Mouse (Mus musculus): Measurements from ENCODE around the gene Ceacam18. TPM values are rescaled to one million over a fixed set of nuclear protein-coding genes. Genes with fewer than 3 reads are reported as not detected.
"Not testable (repeated sequence)": the region's sequence is repeated elsewhere in the genome, so short reads cannot be mapped to it uniquely, and the experiment has no call there.

The Ceacam18 gene
- total RNA-seq, 1 experiment from 2014 or later, result 0.22 TPM

GRCm38 (mm10) chr7:43668582-43668981 lies 34.1 kb downstream of the Ceacam18 start:
- DNase-seq, result peak; percentile 42

- no peak for DNase-seq
Measured at GRCm38 (mm10) chr7:43671064-43671808, 36.7 kb downstream of the Ceacam18 start.

DNA sequence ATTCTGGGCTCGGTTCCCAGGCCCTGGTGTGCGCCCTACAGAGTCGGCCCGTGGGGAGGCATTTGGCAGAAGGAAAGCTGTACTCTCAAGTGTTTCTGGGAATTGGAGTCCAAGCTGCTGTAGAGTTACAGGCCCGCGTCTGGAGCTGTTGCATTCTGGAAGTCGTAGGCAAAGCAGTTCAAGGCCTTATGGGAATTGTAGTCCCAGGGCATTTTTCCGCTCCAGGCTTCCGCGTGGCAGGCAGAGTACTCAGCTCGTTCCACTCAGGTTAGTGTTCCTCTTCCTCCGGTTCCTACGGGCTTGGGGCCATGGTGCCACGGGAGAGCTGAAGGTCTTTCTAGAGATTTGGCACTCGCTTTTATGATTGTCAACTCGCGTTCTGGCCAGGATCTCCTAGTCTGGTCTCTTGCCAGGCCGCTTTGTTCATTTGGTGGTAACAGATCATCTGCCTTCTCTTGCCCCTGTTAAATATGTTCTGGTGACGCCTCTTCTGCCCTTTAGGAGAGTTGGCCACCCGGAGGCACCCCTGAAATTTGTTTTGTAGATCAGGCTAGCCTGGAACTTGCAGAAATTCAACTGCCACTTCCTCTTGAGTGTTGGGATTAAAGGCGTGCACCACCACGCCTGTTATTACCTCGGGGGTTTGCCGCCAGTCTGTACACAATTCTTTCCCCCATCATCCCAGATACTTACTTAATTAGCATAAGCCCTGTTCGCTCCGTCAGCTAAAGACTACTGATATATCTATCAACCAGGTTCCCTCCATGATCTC lies 37.5 kb downstream of the Ceacam18 start, which contains the start of gene Ctu1:
TSS of gene Ctu1 (plus strand) at position 208 of the 772 bp plus-strand sequence.
- DNase-seq, result peak; percentile 94

DNA sequence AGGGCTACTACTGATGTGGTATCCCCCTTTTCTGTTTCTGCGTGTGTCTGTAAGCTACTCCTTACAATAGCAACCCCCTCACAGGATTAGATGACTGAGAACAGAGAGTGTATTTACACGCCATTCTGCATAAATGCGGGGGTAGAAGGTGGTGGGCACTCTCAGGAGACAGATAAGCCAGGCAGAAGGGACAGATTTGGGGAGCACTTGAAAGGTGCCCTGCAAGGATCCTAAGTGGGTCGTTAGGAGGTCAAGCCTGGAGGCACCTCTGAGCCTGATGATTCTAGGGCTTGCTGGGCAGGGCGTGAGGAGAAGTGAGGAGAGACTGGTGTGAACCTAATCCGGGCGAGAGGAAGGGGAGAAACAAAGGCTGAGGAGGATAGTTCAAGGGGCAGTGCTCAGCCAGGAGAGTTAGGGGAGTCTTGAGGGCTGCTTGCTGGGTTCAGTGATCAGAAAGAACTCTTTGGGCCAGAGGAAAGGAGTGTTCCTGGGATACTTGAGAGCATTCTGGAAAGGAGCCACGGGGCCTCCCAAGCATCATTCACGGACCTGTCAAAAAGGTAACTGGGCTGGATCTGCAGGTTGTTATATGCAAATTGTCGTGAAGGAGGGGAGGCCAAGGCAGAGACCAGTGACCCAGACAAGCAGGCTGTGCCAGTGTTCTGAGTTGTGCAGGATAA lies 38.2 kb downstream of the Ceacam18 start:
- DNase-seq, result no peak

DNA sequence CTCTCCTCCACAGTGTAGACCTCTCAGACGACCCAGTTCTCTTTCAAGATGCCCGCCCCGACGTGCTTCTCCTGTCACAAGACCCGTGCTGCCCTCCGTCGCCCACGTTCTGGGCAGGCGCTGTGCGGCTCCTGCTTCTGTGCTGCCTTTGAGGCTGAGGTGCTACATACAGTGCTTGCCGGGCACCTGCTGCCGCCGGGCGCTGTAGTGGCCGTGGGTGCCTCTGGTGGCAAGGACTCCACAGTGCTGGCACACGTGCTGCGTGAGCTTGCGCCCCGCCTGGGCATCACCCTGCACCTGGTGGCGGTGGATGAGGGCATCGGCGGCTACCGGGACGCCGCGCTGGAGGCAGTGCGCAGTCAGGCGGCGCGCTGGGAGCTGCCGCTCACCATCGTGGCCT lies 40.6 kb downstream of the Ceacam18 start:
- no peak for DNase-seq

- DNase-seq, result peak; percentile 64
Measured at GRCm38 (mm10) chr7:43678517-43678916, 44.0 kb downstream of the Ceacam18 start.

DNA sequence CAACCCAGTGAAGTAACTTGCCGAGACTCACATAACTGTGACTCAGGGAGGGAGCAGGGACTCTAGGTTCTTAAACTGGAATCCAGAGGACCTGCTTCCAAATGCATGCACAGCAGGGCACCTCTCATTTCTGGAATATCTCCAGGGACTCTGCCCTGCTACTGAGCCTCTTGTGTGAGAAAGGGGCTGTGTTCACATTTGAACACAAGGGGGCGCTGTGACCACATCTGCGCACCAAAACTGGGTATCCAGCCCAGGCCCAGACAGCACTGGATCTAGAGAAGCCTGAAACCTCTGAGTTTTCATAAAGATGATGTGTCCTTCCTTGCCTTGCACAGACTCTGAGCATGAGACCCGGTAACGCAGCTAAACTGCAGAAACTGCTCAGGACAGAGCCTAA lies 46.5 kb downstream of the Ceacam18 start:
- peak; percentile 82 for DNase-seq

- not testable (repeated sequence) for DNase-seq
Measured at GRCm38 (mm10) chr7:43682511-43682910, 48.0 kb downstream of the Ceacam18 start.

- no peak for DNase-seq
Measured at GRCm38 (mm10) chr7:43685088-43685487, 50.6 kb downstream of the Ceacam18 start.

- no peak for DNase-seq
Measured at GRCm38 (mm10) chr7:43690118-43690517, 55.6 kb downstream of the Ceacam18 start, which contains the start of gene Klk14. Gene Klk14 (plus strand): TSS chr7:43690418.

Other genes starting within 250 kb of the Ceacam18 start
- gene Siglecg, start 226.5 kb upstream of the Ceacam18 start, total RNA-seq (2021), result 2.0 and 6.2 TPM in 2 replicates
- not detected in 2 replicates for gene Lim2, start 207.0 kb upstream of the Ceacam18 start, total RNA-seq (2021)
- 3.9 TPM in 1 of 2 replicates, not detected in the other for gene Nkg7, start 197.6 kb upstream of the Ceacam18 start, total RNA-seq (2021)
- gene Cldnd2, start 193.9 kb upstream of the Ceacam18 start, total RNA-seq (2021), result not detected in 2 replicates
- 1,201 and 1,373 TPM in 2 replicates for gene Etfb, start 190.6 kb upstream of the Ceacam18 start, total RNA-seq (2021)
- gene Gm45233, start 190.6 kb upstream of the Ceacam18 start, total RNA-seq (2021), result 0.82 TPM in 1 of 2 replicates, not detected in the other
- 2.3 and 3.2 TPM in 2 replicates for gene Vsig10l, start 171.6 kb upstream of the Ceacam18 start, total RNA-seq (2021)
- 1.9 and 2.1 TPM in 2 replicates for gene Iglon5, start 144.6 kb upstream of the Ceacam18 start, total RNA-seq (2021)
- not detected in 2 replicates for gene 4931406B18Rik, start 128.8 kb upstream of the Ceacam18 start, total RNA-seq (2021)
- gene Cd33, start 90.3 kb upstream of the Ceacam18 start, total RNA-seq (2021), result 2.7 and 5.3 TPM in 2 replicates
- 2.2 and 3.2 TPM in 2 replicates for gene Zfp658, start 72.5 kb upstream of the Ceacam18 start, total RNA-seq (2021)
- 11.9 and 16.9 TPM in 2 replicates for gene Zfp719, start 55.1 kb upstream of the Ceacam18 start, total RNA-seq (2021)
- gene Zfp819, start 27.5 kb upstream of the Ceacam18 start, total RNA-seq (2021), result not detected in 2 replicates
- 1.1 and 1.4 TPM in 2 replicates for gene Siglece, start 25.5 kb downstream of the Ceacam18 start, total RNA-seq (2021)
- 9.3 and 10.1 TPM in 2 replicates for gene Ctu1, start 37.3 kb downstream of the Ceacam18 start, total RNA-seq (2021)
- gene Klk14, start 55.7 kb downstream of the Ceacam18 start, total RNA-seq (2021), result not detected in 2 replicates
- gene Klk13, start 77.9 kb downstream of the Ceacam18 start, total RNA-seq (2021), result not detected in 2 replicates
- not detected in 2 replicates for gene Klk12, start 134.2 kb downstream of the Ceacam18 start, total RNA-seq (2021)
- not detected in 2 replicates for gene Klk11, start 139.9 kb downstream of the Ceacam18 start, total RNA-seq (2021)
- 0.26 TPM in 1 of 2 replicates, not detected in the other for gene Klk10, start 146.3 kb downstream of the Ceacam18 start, total RNA-seq (2021)
- gene Klk9, start 157.2 kb downstream of the Ceacam18 start, total RNA-seq (2021), result not detected in 2 replicates
- 5.0 and 7.3 TPM in 2 replicates for gene Klk8, start 162.9 kb downstream of the Ceacam18 start, total RNA-seq (2021)
- gene Klk7, start 176.6 kb downstream of the Ceacam18 start, total RNA-seq (2021), result not detected in 2 replicates
- not detected in 2 replicates for gene Klk6, start 189.8 kb downstream of the Ceacam18 start, total RNA-seq (2021)
- not detected in 2 replicates for gene Klk5, start 207.3 kb downstream of the Ceacam18 start, total RNA-seq (2021)
- gene Klk4, start 246.5 kb downstream of the Ceacam18 start, total RNA-seq (2021), result not detected in 2 replicates